Mouse (Mus musculus) adrenal gland, postnatal 0 days (tissue): ENCODE results near the gene Slc22a29. TPM values are rescaled to one million over a fixed set of nuclear protein-coding genes. Genes with fewer than 3 reads are reported as not detected.

Source experiments
- polyA plus RNA-seq: library from polyadenylated mRNA; unstranded; fragments of >200 nt; fragmentation: Nextera tagmentation; extraction: Ambion mirVana; gene quantifications from 2 replicates; pipeline ENCODE4 v1.2.1, GENCODE M21; 2015

The Slc22a29 gene
- polyA plus RNA-seq = 0.17 TPM in 1 of 2 replicates, not detected in the other

DNA sequence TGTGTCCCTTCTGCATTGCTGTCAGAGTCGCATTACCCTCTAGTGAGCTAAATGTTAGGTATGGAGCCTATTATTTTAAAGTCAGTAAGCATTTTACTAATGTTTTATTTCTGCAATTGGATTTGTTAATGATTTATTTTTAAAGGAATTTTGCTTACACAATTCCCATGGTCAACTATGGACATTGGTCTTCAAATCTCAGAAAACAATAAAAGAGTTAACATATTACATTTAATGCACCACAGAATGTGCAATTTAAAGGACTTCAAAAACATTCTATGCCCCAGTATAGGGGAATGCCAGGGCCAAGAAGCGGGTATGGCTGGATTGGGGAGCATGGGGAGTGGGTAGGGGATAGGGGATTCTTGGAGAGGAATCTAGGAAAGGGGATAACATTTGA is at the start of gene Slc22a29:
TSS of gene Slc22a29 (minus strand) at position 101 of the 400 bp plus-strand sequence.

GRCm38 (mm10) chr19:8131881-8132280 is 86.8 kb downstream of the Slc22a29 start, which contains the start of gene Slc22a28:
TSS of gene Slc22a28 (minus strand) at chr19:8131982.

Other genes starting within 250 kb of the Slc22a29 start
- not detected in 2 replicates for gene Slc22a28, start 86.9 kb downstream of the Slc22a29 start, polyA plus RNA-seq
- 0.17 TPM in 1 of 2 replicates, not detected in the other for gene Slc22a30, start 186.2 kb upstream of the Slc22a29 start, polyA plus RNA-seq